Mouse (Mus musculus) forebrain, embryonic 14.5 days (tissue): ENCODE data around the gene Adora2b. TPM values are rescaled to one million over a fixed set of nuclear protein-coding genes. Genes with fewer than 3 reads are reported as not detected.

Experiments
- ATAC-seq: fragments of 200-750 bp; cut with Nextera tagmentation; 2 replicates; pipeline ENCODE4 v1.8.0; 2017; ENCODE audit warnings: mild to moderate bottlenecking, moderate library complexity
- DNase-seq: peaks from one replicate; pipeline ENCODE4 v3.0.0-alpha.2; 2015; ENCODE audit warnings: low spot score
- H3K27ac ChIP-seq: fragments of 300-500 bp; sonication (generic); 2 replicates; pipeline ENCODE4 v1.5.1; 2014; ENCODE audit warnings: low read depth, mild to moderate bottlenecking, control low read depth, low read length, moderate library complexity
- H3K27me3 ChIP-seq: fragments of 300-500 bp; sonication (generic); replicated peaks from 2 replicates; pipeline ENCODE4 v1.6.1; 2014; ENCODE audit warnings: low read length, control low read depth, mixed read lengths; ENCODE audit not compliant: control insufficient read depth, insufficient read depth
- H3K36me3 ChIP-seq: fragments of 300-500 bp; sonication (generic); 2 replicates; pipeline ENCODE4 v1.6.1; 2014; ENCODE audit warnings: low read length, control low read depth; ENCODE audit not compliant: control insufficient read depth, insufficient read depth
- H3K4me1 ChIP-seq: fragments of 300-500 bp; sonication (generic); 2 replicates; pipeline ENCODE4 v1.6.1; 2014; ENCODE audit warnings: antibody characterized with exemption, low read length, control low read depth; ENCODE audit not compliant: control insufficient read depth, insufficient read depth
- H3K4me2 ChIP-seq: fragments of 300-500 bp; sonication (generic); 2 replicates; pipeline ENCODE4 v1.6.1; 2014; ENCODE audit warnings: mild to moderate bottlenecking, control low read depth, low read length
- H3K4me3 ChIP-seq: fragments of 300-500 bp; sonication (generic); 2 replicates; pipeline ENCODE4 v1.5.1; 2014; ENCODE audit warnings: low read depth, low read length, control low read depth
- H3K9ac ChIP-seq: fragments of 300-500 bp; sonication (generic); 2 replicates; pipeline ENCODE4 v1.6.1; 2014; ENCODE audit warnings: mild to moderate bottlenecking, low read length, control low read depth, moderate library complexity
- H3K9me3 ChIP-seq: fragments of 300-500 bp; sonication (generic); replicated peaks from 2 replicates; pipeline ENCODE4 v1.6.1; 2016; ENCODE audit warnings: low read length, control low read depth, mixed read lengths; ENCODE audit not compliant: control insufficient read depth
- WGBS: fragments of 180-500 bp; shearing (Covaris S2); extraction: QIAGEN DNeasy Blood & Tissue Kit; methylation state at CpG from one replicate; pipeline ENCODE4 v1.1.7; 2014; 5-methylcytosine and 5-hydroxymethylcytosine counted together
- polyA plus RNA-seq: library from polyadenylated mRNA; unstranded; fragments of >200 nt; fragmentation: Nextera tagmentation; extraction: Ambion mirVana; gene quantifications from 2 replicates; pipeline ENCODE4 v1.2.1, GENCODE M21; 2014

Gene Adora2b
- polyA plus RNA-seq = 2.1 and 2.9 TPM in 2 replicates

DNA sequence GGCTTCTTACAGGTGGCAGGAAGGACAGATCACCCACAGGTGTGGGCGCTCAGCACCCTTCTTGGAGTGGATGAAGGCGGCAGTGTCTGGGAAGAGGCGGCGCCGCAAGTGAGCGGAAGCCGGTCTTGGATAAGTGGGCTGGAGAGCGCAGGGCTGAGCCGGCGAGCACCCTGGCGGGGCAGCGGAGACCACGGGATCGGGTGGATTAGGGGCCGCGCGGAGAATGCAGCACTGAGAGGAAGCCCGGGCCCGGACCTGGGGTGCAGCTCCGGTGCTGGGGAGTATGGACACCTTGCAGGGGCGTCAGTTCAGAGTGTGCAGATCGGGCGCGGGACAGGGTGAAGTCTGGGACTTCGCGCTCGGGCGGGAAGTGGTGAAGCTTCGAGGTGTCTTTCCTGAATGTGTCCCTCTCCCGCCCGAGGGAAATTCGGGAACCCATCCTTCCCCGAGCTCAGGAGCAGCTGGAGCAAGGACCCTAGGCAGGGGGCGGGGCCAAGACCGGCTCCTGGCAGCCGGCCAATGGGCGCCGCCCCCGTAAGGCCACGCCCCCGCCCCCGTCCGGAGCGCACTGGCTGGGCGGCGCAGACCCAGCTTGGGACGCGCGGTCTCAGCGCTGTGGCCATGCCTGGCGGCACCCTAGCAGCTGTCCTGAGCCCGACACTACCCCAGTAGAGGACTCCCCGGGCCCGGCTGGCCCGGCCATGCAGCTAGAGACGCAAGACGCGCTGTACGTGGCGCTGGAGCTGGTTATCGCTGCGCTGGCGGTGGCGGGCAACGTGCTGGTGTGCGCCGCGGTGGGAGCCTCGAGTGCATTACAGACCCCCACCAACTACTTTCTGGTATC is at the start of gene Adora2b:
Adora2b (plus strand) TSS at position 584 of the 844 bp plus-strand sequence.
- peak within 1 kb of the TSS; percentile 57 for H3K9ac ChIP-seq
- H3K27ac ChIP-seq = no peak within 1 kb of the TSS
- peak within 1 kb of the TSS; percentile 58 for H3K4me3 ChIP-seq
- no peaks in the 10 kb centered on the region for H3K9me3 ChIP-seq
- H3K4me2 ChIP-seq = peak within 1 kb of the TSS; percentile 98
- ATAC-seq = peak; percentile 91
- H3K36me3 ChIP-seq = no peaks in the 10 kb centered on the region
- peaks cover 8% of the 10 kb centered on the region; the same call in 1 of the 2 replicates for H3K4me1 ChIP-seq
- peaks cover 30% of the 10 kb centered on the region for H3K27me3 ChIP-seq
- DNase-seq = peak; percentile 74
- under 1% methylated on average over 69 of the region's 69 CpGs for WGBS

DNA sequence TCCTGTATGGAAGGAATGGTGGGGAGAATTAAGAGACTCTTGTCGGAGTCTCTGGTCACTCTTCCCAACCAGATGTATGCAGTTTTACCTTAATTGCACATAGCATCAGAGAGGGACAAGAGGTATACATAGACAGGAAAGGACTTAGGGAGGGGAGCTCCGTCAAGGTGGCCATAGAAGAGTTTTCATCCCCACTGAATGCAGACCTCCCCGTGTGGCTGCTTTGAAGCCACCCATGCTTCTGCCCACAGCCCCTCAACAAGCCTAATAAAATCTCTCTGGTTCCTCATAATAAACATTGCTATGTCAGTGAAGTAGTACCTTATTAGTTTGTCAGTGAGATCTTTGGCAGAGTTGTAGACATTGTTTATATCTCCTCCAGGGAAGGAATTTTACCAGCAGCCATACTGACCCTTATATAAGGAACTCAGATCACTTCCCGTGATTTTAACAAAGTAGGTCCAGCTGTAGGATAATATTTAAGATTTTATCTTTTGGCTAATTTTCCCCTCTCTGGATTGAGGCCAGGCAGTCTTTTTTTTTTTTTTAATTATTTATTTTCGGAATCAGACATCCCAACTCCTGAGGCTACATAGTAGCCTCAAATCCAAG is 47.8 kb upstream of the Adora2b start:
- no peaks in the 10 kb centered on the region for H3K36me3 ChIP-seq
- no peak overlapping the region for H3K4me2 ChIP-seq
- no peaks in the 10 kb centered on the region for H3K27me3 ChIP-seq
- 87% methylated on average over 5 of the region's 5 CpGs for WGBS
- no peak overlapping the region for H3K27ac ChIP-seq
- no peak overlapping the region for H3K9ac ChIP-seq
- H3K4me3 ChIP-seq = no peak overlapping the region
- H3K9me3 ChIP-seq = no peaks in the 10 kb centered on the region
- no peak for DNase-seq
- 0 out of 2 replicates have a peak, but pooled peaks cover 8% of the 10 kb centered on the region for H3K4me1 ChIP-seq
- no peak for ATAC-seq

DNA sequence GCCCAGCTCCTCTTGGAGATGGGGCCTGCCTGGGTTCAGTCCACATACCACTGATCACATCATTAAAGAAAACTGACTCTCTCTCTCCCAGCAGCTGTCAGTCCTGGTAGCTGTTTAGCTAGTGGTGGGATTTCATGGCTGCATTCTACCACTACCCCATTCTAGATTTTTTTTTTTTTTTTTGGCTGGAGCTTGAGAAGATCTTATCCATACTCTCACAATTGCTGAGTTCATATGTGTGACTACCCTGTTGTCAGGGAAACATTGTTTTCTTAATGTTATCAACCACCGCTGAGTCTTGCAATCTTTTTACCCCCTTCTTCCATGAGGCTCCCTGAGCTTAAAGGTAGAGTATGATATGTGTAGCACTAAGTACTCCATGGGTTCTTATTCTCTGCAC is 46.1 kb upstream of the Adora2b start:
- WGBS = 92% methylated on average over 1 of the region's 1 CpGs
- H3K27me3 ChIP-seq = no peaks in the 10 kb centered on the region
- ATAC-seq = no peak

DNA sequence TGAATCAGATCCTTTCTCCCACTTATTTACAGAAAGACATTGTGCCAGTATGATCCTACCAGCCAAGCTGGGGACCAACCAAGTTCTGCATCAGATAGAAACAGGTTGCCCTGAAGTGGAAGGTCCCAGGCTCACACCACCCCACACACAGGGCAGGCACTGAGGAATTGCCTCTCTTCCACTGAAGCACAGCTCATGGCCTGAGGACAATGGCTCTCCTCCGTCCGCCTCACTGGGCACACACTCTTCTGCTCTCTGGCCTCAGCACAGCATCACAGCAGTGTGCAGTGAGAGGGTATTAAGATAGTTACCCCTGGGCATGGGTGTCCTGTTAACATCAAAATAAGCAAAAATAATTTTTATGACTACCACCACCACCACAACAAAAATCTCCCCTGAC is 39.7 kb upstream of the Adora2b start:
- H3K9ac ChIP-seq = no peak overlapping the region
- ATAC-seq = no peak
- WGBS = 42% methylated on average over 2 of the region's 2 CpGs

More for the DNA sequence above, 46.1 kb upstream of the Adora2b start:
- no peak overlapping the region for H3K4me3 ChIP-seq
- DNase-seq = no peak
- no peaks in the 10 kb centered on the region for H3K4me1 ChIP-seq
- no peak overlapping the region for H3K4me2 ChIP-seq
- H3K9ac ChIP-seq = no peak overlapping the region
- H3K36me3 ChIP-seq = 0 out of 2 replicates have a peak, but pooled peaks cover 3% of the 10 kb centered on the region
- no peak overlapping the region for H3K27ac ChIP-seq
- no peaks in the 10 kb centered on the region for H3K9me3 ChIP-seq

DNA sequence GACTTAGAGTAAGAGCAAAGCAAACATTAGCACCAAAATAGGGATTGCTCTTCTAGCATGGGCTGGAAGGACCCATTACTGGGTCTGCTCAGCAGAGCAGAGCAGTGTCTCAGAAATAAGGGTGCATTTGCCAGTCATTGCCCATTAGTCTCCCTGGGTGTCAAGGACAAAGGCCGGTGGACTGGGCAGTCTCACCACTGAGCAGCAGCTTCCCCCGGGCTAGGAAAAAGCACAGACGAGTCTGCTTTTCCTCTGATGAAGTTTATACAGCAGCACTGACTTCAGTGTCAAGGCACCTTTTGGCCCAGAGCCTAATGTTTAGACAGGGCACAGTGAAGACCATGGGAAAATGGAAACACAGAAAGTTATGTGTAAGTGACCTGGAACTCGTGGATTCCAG is 38.9 kb upstream of the Adora2b start:
- Histone ChIP-seq H3K9me3 (no peaks in the 10 kb centered on the region), H3K27ac (no peak overlapping the region), H3K4me1 (no peaks in the 10 kb centered on the region), H3K27me3 (no peaks in the 10 kb centered on the region), H3K36me3 (0 out of 2 replicates have a peak, but pooled peaks cover 3% of the 10 kb centered on the region), H3K4me3 (no peak overlapping the region), H3K9ac (no peak overlapping the region), H3K4me2 (no peak overlapping the region)
- DNase-seq (no peak), ATAC-seq (no peak)
- WGBS = 67% methylated on average over 4 of the region's 4 CpGs

More for the DNA sequence above, 39.7 kb upstream of the Adora2b start:
- Histone ChIP-seq H3K27ac (no peak overlapping the region), H3K4me3 (no peak overlapping the region), H3K4me2 (no peak overlapping the region), H3K36me3 (0 out of 2 replicates have a peak, but pooled peaks cover 3% of the 10 kb centered on the region), H3K9me3 (no peaks in the 10 kb centered on the region), H3K4me1 (no peaks in the 10 kb centered on the region), H3K27me3 (no peaks in the 10 kb centered on the region)
- no peak for DNase-seq

DNA sequence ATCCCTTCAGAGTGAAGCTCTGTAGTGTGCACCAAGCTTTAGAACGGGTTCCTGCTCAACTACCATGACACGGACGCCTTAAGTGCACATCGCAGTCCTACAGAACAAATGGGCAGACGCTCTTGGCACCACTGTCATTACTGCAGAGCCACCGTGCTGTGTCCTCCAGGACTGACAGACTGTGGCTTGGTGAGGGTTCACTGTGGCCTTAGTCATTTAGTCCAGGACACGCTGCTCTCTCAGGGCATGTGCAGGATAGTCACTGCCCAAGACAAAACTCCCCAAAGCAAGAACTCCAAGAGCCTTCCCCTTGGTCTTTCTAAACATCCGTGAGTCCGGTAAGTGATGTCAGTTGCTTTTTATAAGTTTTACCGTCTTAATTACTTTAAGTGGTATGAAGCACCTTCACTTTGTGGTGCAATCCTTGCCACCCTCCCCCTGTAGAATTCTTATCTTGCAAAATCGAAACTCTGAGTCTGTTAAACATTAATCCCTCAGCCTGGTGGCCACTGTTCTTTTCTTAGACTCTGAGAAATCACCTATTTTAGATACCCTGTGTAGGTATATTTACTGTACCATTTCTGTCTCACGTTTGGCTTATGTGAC is 35.3 kb upstream of the Adora2b start:
- H3K4me2 ChIP-seq = no peak overlapping the region
- no peak overlapping the region for H3K4me3 ChIP-seq
- H3K27me3 ChIP-seq = no peaks in the 10 kb centered on the region
- no peaks in the 10 kb centered on the region for H3K4me1 ChIP-seq
- H3K36me3 ChIP-seq = no peaks in the 10 kb centered on the region
- H3K9me3 ChIP-seq = no peaks in the 10 kb centered on the region
- no peak overlapping the region for H3K27ac ChIP-seq
- 94% methylated on average over 12 of the region's 12 CpGs for WGBS
- H3K9ac ChIP-seq = no peak overlapping the region
- DNase-seq = no peak
- ATAC-seq = no peak

DNA sequence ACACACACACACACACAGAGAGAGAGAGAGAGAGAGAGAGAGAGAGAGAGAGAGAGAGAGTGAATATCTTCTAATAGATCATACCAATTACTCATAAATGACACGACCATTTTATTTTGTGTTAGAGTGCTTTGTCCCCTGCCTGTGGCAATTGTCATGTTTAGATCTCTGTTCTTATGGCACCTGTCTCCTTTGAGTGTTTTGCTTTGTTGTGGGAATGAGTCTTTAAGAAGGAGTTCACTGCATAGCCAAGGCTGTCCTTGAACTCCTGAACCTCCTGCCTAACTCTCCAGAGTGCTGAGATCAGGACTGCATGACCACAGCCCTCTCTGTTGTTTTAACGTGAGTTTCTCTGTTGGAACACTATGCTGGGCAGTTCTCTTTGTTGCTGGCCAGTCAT is 33.7 kb upstream of the Adora2b start:
- no peaks in the 10 kb centered on the region for H3K27me3 ChIP-seq
- no peaks in the 10 kb centered on the region for H3K4me1 ChIP-seq
- 67% methylated on average over 2 of the region's 2 CpGs for WGBS
- ATAC-seq = no peak
- no peak overlapping the region for H3K4me3 ChIP-seq
- no peaks in the 10 kb centered on the region; the same call in 1 of the 2 replicates for H3K36me3 ChIP-seq
- H3K9me3 ChIP-seq = no peaks in the 10 kb centered on the region
- H3K27ac ChIP-seq = no peak overlapping the region
- no peak overlapping the region for H3K4me2 ChIP-seq
- DNase-seq = no peak
- H3K9ac ChIP-seq = no peak overlapping the region

DNA sequence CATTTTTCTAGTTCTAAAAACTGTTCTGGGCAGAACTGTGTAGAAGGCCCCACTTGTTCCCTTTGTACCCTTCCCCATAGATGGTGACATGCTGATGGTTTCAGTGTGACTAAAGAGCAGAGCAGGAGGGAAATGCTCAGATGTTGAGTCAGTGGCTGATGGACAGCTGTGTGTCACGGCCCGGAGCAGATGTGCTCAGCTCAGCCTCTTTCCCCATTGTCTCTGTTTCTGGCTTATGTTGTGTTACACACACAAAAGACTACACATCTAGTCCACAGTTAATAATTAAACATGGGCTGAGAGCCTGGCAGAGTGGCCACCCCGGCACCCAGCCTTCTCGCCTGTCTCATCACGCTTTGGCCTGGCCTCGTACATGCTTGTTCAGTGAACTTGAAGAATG is 31.0 kb upstream of the Adora2b start:
- no peak for ATAC-seq
- no peak overlapping the region for H3K4me2 ChIP-seq
- no peak overlapping the region for H3K27ac ChIP-seq
- H3K9ac ChIP-seq = no peak overlapping the region
- no peaks in the 10 kb centered on the region for H3K4me1 ChIP-seq
- DNase-seq = no peak
- no peaks in the 10 kb centered on the region for H3K27me3 ChIP-seq
- 73% methylated on average over 6 of the region's 6 CpGs for WGBS
- H3K36me3 ChIP-seq = peaks cover 4% of the 10 kb centered on the region; the same call in 1 of the 2 replicates
- H3K4me3 ChIP-seq = no peak overlapping the region
- H3K9me3 ChIP-seq = no peaks in the 10 kb centered on the region
